Mouse (Mus musculus) v-Abl transformed pro-B cells (cell line): ENCODE data around the gene Gm3460.
"Not testable (repeated sequence)": the region's sequence is repeated elsewhere in the genome, so short reads cannot be mapped to it uniquely, and the experiment has no call there.

Source experiments
- in situ Hi-C, 2 experiments: fragments of 400-800 bp; cut with MboI; formaldehyde crosslinking; loops; one replicate each; pipeline ENCODE4 v1.15.1; 2025; ENCODE audit not compliant: unreplicated experiment in 2 of 2

Gm3460 gene

DNA sequence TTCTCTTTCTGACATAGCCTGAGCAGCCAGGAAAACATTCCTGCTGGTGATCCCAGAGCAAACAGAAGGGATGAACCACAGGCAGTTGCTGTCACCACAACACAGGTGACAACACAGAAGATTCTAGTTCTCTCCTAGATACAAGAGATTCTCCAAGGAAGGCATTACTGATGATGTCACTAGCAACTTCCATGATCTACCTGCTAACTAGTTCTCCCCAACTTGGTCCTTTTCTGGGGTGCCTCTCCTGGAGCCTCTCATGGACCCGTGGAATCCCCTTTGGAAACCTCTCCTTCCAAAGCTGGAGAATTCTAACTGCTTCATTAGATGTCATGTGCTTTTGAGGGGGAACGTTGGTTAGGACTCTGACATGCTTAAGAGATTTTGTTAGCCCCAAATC is at the start of gene Gm3460:
Gm3460 (minus strand) TSS at position 101 of the 400 bp plus-strand sequence.
- in situ Hi-C loops: not testable (repeated sequence)

DNA sequence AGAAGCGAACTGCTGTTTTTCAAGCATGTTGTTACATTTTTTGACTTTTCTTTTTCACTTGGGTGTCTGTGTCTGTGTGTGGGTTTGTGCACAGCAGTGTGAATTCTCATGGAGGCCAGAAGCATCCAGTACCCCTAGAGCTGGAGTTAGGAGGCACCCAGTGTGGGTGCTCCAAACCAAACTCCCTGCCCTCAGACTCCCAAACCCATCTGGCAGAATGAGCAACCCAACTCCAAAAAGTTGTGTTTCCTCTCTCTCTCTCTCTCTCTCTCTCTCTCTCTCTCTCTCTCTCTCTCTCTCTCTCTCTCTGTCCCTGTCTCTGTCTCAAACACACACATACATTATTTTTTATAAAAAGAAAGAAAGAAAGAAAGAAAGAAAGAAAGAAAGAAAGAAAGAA is 15.8 kb downstream of the Gm3460 start:
- in situ Hi-C loops: not testable (repeated sequence)

DNA sequence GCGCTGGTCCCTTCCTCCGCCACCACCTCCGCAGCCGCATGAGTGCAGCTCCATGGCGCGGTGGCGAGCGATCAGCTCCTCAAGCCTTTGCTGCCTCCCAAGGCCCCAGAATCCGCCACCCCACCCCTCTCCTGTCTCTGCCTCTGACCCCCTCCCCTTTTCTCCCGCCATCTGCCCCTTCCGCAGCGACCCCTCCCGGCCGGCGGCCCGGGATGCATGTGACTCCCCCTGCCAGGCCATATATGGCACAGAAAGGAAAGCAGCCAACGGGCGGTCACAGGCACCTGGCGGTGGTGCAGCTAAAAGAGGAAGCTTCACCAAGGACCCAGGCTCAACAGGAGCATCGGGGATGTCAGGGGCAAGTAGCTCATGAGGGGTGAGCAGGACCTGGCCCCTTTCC is 17.2 kb downstream of the Gm3460 start:
- in situ Hi-C loops: not testable (repeated sequence)

DNA sequence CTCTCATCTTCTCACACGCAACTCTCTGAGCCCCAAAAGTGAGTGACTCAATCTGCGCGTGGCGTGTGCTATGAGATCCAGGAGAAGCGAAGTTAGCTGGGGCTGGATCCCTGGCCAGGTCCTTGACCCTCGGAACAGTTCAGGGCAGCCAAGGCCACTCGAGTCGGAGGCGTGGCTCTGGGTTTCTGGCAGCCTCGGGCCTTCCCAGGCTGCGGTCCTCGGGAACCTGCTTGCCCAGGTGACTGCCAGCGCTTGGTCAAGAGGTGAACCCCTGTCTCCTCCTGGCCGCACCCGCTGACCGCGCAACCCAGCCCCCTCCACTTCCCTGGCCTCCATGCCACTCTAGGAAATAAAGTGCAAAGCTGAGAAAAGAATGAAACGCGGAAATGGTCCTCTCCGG is 17.7 kb downstream of the Gm3460 start:
- in situ Hi-C loops: not testable (repeated sequence)

DNA sequence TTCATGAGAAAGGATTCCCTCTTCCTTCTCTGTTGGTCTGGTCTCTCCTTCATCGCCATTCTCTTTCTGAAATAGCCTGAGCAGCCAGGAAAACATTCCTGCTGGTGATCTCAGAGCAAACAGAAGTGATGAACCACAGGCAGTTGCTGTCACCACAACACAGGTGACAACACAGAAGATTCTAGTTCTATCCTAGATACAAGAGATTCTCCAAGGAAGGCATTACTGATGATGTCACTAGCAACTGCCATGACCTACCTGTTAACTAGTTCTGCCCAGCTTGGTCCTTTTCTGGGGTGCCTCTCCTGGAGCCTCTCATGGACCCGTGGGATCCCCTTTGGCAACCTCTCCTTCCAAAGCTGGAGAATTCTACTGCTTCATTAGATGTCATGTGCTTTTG is 31.7 kb downstream of the Gm3460 start, which contains the start of gene Gm3629:
Gm3629 (minus strand) TSS at position 101 of the 400 bp plus-strand sequence.
- in situ Hi-C loops: not testable (repeated sequence)
